Mouse (Mus musculus) cerebellum, adult 2 months (tissue): ENCODE measurements at regions not wholly inside any gene's neighbourhood (a gene's known extent, or its start where the extent isn't known, plus 50 kb on each side); places are given as distances from the start of the nearest gene placed in this dataset.

ENCODE experiments used
- DNase-seq, 2 experiments: peaks; one replicate each; pipeline ENCODE4 v3.0.0; 2021
- H3K27ac ChIP-seq: fragments of 200-500 bp; 2 replicates; pipeline ENCODE4 v1.5.1; 2012; ENCODE audit warnings: low read length, control low read depth, inconsistent platforms; ENCODE audit not compliant: insufficient read depth
- H3K27me3 ChIP-seq: fragments of 200-500 bp; 2 replicates; pipeline ENCODE4 v1.6.1; 2012; ENCODE audit warnings: inconsistent platforms, mild to moderate bottlenecking, low read length, moderate library complexity; ENCODE audit not compliant: control insufficient read depth, insufficient read depth
- H3K4me1 ChIP-seq: fragments of 200-500 bp; 2 replicates; pipeline ENCODE4 v1.6.1; 2011; ENCODE audit warnings: low read length; ENCODE audit not compliant: control insufficient read depth, insufficient read depth
- H3K4me3 ChIP-seq: fragments of 200-500 bp; replicated peaks from 2 replicates; pipeline ENCODE3; 2011; ENCODE audit warnings: mild to moderate bottlenecking, low read depth, low read length, control low read depth; ENCODE audit not compliant: insufficient read depth
- CTCF ChIP-seq: fragments of 200-500 bp; IDR thresholded peaks from 2 replicates; pipeline ENCODE4 v1.5.1; 2011; ENCODE audit warnings: low read depth, mild to moderate bottlenecking, control low read depth, low read length, moderate library complexity, borderline replicate concordance; ENCODE audit not compliant: insufficient read depth
- POLR2A ChIP-seq: fragments of 200-500 bp; IDR thresholded peaks from 2 replicates; pipeline ENCODE4 v1.6.1; 2011; ENCODE audit warnings: low read length, control low read depth, borderline replicate concordance; ENCODE audit not compliant: insufficient read depth
- WGBS: fragments of 180-500 bp; shearing (Covaris S2); methylation state at CpG from one replicate; pipeline ENCODE4 v1.1.7; 2018; 5-methylcytosine and 5-hydroxymethylcytosine counted together

GRCm38 (mm10) chr14:76863035-76863706 is 173.4 kb upstream of the Ccdc122 start:
- TF ChIP-seq CTCF: no peak
- no peak for TF ChIP-seq POLR2A
- WGBS: 86% methylated on average over 13 of the region's 13 CpGs
- DNase-seq: no peak
- H3K4me3 ChIP-seq: no peak overlapping the region
- H3K27me3 ChIP-seq: no peaks in the 10 kb centered on the region
- no peak overlapping the region for H3K27ac ChIP-seq
- H3K4me1 ChIP-seq: no peaks in the 10 kb centered on the region

- H3K27me3 ChIP-seq: no peaks in the 10 kb centered on the region
- no peak overlapping the region for H3K27ac ChIP-seq
- H3K4me3 ChIP-seq: no peak overlapping the region
- DNase-seq: no peak
- H3K4me1 ChIP-seq: no peaks in the 10 kb centered on the region
- 87% methylated on average over 5 of the region's 5 CpGs for WGBS
- TF ChIP-seq POLR2A (no peak), CTCF (no peak)
Observed at GRCm38 (mm10) chr14:76858396-76858795, 178.2 kb upstream of the Ccdc122 start.

DNA sequence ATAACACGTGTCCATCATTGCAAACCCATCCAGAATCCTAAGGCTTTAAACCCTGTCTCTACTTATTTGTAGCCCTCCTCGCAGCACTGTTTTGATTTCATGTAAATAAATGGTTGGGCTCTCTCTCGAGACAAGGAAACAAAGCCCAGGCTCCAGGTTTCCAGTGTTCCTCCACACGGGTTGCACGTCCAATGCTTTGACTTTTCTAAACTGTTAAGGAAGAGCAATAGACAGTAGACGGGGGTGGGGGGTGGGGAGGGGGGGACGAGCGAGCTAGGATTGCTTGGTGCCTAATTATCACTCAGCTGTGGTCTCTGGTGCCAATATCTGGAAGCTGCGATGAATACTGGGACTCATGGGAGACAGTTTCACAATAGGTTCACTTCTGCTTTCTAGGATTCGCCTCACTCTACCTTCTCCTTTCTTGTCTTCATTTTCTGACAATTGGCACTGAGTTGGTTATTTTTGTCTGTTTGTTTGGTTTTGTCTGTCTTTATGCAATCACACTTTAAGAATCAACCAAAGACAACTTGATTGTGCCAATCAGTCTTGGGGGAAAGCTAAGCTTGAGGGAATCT is 179.3 kb upstream of the Ccdc122 start:
- no peaks in the 10 kb centered on the region for H3K4me1 ChIP-seq
- DNase-seq: no peak
- no peak overlapping the region for H3K27ac ChIP-seq
- TF ChIP-seq POLR2A: no peak
- no peak for TF ChIP-seq CTCF
- H3K27me3 ChIP-seq: no peaks in the 10 kb centered on the region
- no peak overlapping the region for H3K4me3 ChIP-seq
- 49% methylated on average over 10 of the region's 10 CpGs for WGBS

- TF ChIP-seq CTCF: no peak
- no peak for TF ChIP-seq POLR2A
- WGBS: 86% methylated on average over 8 of the region's 8 CpGs
- Histone ChIP-seq H3K27me3 (no peaks in the 10 kb centered on the region), H3K4me1 (no peaks in the 10 kb centered on the region), H3K4me3 (no peak overlapping the region), H3K27ac (no peak overlapping the region)
- DNase-seq: no peak
Observed at GRCm38 (mm10) chr14:76856591-76856990, 180.0 kb upstream of the Ccdc122 start.

DNA sequence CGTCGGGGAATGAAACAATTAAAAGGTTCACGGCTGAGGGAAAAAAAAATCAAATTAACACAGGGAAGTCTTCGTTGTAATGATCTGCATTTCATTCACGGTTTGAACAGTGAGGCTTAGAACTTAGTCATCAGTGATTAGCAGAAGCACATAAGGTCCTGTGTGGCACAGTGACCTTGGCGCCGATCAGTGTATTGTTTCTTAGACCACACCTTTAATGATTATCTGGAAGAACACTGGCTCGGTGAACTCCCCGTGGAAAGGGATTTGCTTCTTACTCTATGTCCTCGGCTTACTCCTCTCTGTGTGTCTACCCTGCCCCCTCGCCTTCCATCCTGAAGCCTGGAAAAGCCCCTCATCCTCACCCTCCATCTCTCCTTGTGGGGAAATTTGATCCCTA is 181.6 kb upstream of the Ccdc122 start:
- no peak for DNase-seq

DNA sequence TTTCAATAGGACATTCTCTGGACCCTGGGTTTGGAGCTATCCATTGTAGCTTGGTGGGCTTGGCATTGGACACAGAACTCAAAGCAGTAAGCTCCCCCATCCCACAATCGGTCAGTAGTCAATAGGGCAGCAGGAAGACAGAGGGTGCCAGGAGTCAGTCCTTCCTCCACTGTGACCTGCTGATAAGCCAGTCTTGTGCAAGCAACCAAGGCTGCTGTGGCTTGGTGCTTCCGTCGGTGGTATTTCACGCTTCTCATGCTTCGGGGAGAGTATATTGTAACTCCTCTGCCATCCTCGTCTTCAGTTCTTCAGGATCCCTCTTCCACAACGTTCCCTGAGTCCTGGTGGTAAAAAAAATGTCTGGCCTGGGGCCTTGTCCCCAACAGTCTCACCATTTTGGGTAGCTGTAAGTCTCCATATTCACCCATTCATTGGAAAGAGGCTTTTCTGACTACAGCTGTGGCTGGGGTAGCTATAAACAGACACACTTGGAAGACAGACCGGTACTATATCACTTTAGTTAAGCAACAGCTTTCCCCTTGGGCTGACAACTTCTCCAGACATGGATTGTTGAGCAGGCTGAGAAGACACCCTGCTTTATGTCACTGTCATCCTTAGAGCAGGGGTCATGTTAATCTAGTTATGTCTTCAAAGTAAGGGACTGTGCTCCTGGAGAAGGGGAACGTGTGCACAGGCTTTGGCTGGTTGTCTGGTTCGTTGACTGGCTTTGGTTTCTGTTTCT is 184.9 kb upstream of the Ccdc122 start:
- 85% methylated on average over 10 of the region's 10 CpGs for WGBS
- DNase-seq: no peak
- no peaks in the 10 kb centered on the region for H3K4me1 ChIP-seq
- TF ChIP-seq CTCF (no peak), POLR2A (no peak)
- no peak overlapping the region for H3K27ac ChIP-seq
- no peak overlapping the region for H3K4me3 ChIP-seq
- H3K27me3 ChIP-seq: no peaks in the 10 kb centered on the region; the same call in 1 of the 2 replicates

More for the DNA sequence above, 181.6 kb upstream of the Ccdc122 start:
- WGBS: 86% methylated on average over 11 of the region's 11 CpGs
- H3K4me1 ChIP-seq: no peaks in the 10 kb centered on the region
- no peak overlapping the region for H3K4me3 ChIP-seq
- no peaks in the 10 kb centered on the region for H3K27me3 ChIP-seq
- TF ChIP-seq POLR2A (no peak), CTCF (no peak)
- no peak overlapping the region for H3K27ac ChIP-seq

- WGBS: 96% methylated on average over 4 of the region's 4 CpGs
- Histone ChIP-seq H3K27me3 (no peaks in the 10 kb centered on the region; the same call in 1 of the 2 replicates), H3K4me3 (no peak overlapping the region), H3K4me1 (no peaks in the 10 kb centered on the region), H3K27ac (no peak overlapping the region)
- no peak for DNase-seq
- no peak for TF ChIP-seq CTCF
- no peak for TF ChIP-seq POLR2A
Observed at GRCm38 (mm10) chr14:76850641-76851040, 185.9 kb upstream of the Ccdc122 start.

- Histone ChIP-seq H3K4me1 (no peaks in the 10 kb centered on the region), H3K4me3 (no peak overlapping the region), H3K27ac (no peak overlapping the region), H3K27me3 (no peaks in the 10 kb centered on the region; the same call in 1 of the 2 replicates)
- no peak for TF ChIP-seq CTCF
- TF ChIP-seq POLR2A: no peak
- WGBS: 45% methylated on average over 13 of the region's 13 CpGs
- no peak for DNase-seq
Observed at GRCm38 (mm10) chr14:76850051-76850450, 186.5 kb upstream of the Ccdc122 start.
